ENCODE assay signal across 10 mouse cellular contexts in genomic region chr13:60819469-60819868, GRCm38 (mm10). TPM values are rescaled to one million over a fixed set of nuclear protein-coding genes. Genes with fewer than 3 reads are reported as not detected.
A peak's percentile ranks its signal among the peaks of the same experiment; 100 is the strongest.
DNase-seq lines count a peak whose midpoint lies in the region; ATAC-seq and TF ChIP-seq lines count a peak whose summit lies in the region.
"Had no signal": no experiment of that assay in that cellular context is flagged by ENCODE, and none has a peak within 500 bp of the region (broad histone marks: within the 10 kb centered on the region; RNA-seq: fewer than 3 reads in every experiment).

No protein-coding gene starts in this region.

- WGBS in bone marrow, adult 2 months = 4% methylated on average over 7 of the region's 7 CpGs
- 11% methylated on average over 7 of the region's 7 CpGs for WGBS in intestine, embryonic 14.5 days
- WGBS in lung, postnatal 0 days = 9% methylated on average over 7 of the region's 7 CpGs

- H3K9ac ChIP-seq in intestine, embryonic 14.5 days (ENCODE audit: low read length) = no peak overlapping the region
- H3K9ac ChIP-seq in lung, postnatal 0 days (replicated peaks; ENCODE audit: low read depth) = no peak overlapping the region
- H3K9ac ChIP-seq: heart, embryonic 13.5 days; midbrain, embryonic 12.5 days had no signal

- no peak overlapping the region for H3K27ac ChIP-seq in bone marrow, adult 2 months (ENCODE audit: control insufficient read depth, insufficient read depth, low read depth, low read length, poor library complexity)
- H3K27ac ChIP-seq in intestine, embryonic 14.5 days (ENCODE audit: low read depth) = no peak overlapping the region
- no peak overlapping the region for H3K27ac ChIP-seq in lung, postnatal 0 days (ENCODE audit: low read length)
- H3K27ac ChIP-seq: heart, embryonic 13.5 days; midbrain, embryonic 12.5 days had no signal

- DNase-seq in cerebellum, postnatal 10 days = peak; percentile 34 to 54
- no peak for DNase-seq in cerebellum, adult 9-10 months
- peak; percentile 17 to 37 for DNase-seq in left cerebral cortex, adult 18-20 months (ENCODE audit: low spot score in 2 of 2)
- no peak for DNase-seq in left cerebral cortex, adult 11 months (ENCODE audit: low spot score)
- peak; percentile 80 for DNase-seq in intestine, embryonic 14.5 days (ENCODE audit: low spot score)
- peak; percentile 63 for DNase-seq in lung, postnatal 0 days (ENCODE audit: low spot score)
- no peak for DNase-seq in adipocyte (ENCODE audit: low spot score)

- TF ChIP-seq EP300 in lung, postnatal 0 days (IDR thresholded peaks at IDR 0.05) = no peak

- H3K9me3 ChIP-seq in intestine, embryonic 14.5 days (ENCODE audit: control insufficient read depth, low read length) = no peaks in the 10 kb centered on the region
- no peaks in the 10 kb centered on the region for H3K9me3 ChIP-seq in lung, postnatal 0 days (ENCODE audit: low read length)
- H3K9me3 ChIP-seq: heart, embryonic 13.5 days; midbrain, embryonic 12.5 days had no signal

- H3K36me3 ChIP-seq in intestine, embryonic 14.5 days (ENCODE audit: control insufficient read depth, insufficient read depth, low read length) = no peaks in the 10 kb centered on the region
- no peaks in the 10 kb centered on the region for H3K36me3 ChIP-seq in lung, postnatal 0 days (ENCODE audit: insufficient read depth, low read length)
- H3K36me3 ChIP-seq: heart, embryonic 13.5 days; midbrain, embryonic 12.5 days had no signal

- TF ChIP-seq CTCF in bone marrow, adult 2 months (IDR thresholded peaks at IDR 0.05; ENCODE audit: control insufficient read depth, insufficient read depth, low read length) = 0 out of 2 replicates have a peak, but pooled peaks have one; percentile 24
- TF ChIP-seq CTCF in lung, postnatal 0 days (IDR thresholded peaks at IDR 0.05) = peak; percentile 86

- H3K4me2 ChIP-seq in intestine, embryonic 14.5 days (ENCODE audit: low read length) = no peak overlapping the region
- no peak overlapping the region for H3K4me2 ChIP-seq in lung, postnatal 0 days (replicated peaks; ENCODE audit: low read depth, low read length)
- H3K4me2 ChIP-seq: heart, embryonic 13.5 days; midbrain, embryonic 12.5 days had no signal

- H3K27me3 ChIP-seq in intestine, embryonic 14.5 days (replicated peaks; ENCODE audit: control insufficient read depth, insufficient read depth, low read length) = no peaks in the 10 kb centered on the region
- no peaks in the 10 kb centered on the region for H3K27me3 ChIP-seq in lung, postnatal 0 days (replicated peaks; ENCODE audit: insufficient read depth, low read length)
- H3K27me3 ChIP-seq: heart, embryonic 13.5 days; midbrain, embryonic 12.5 days had no signal

- H3K4me1 ChIP-seq in bone marrow, adult 2 months (ENCODE audit: control insufficient read depth, insufficient read depth, low read length) = no peaks in the 10 kb centered on the region
- H3K4me1 ChIP-seq in intestine, embryonic 14.5 days (replicated peaks; ENCODE audit: control insufficient read depth, insufficient read depth, low read length) = no peaks in the 10 kb centered on the region
- no peaks in the 10 kb centered on the region for H3K4me1 ChIP-seq in lung, postnatal 0 days (ENCODE audit: insufficient read depth, low read depth, low read length)
- H3K4me1 ChIP-seq: heart, embryonic 13.5 days; midbrain, embryonic 12.5 days had no signal

- TF ChIP-seq POLR2A in bone marrow, adult 2 months (IDR thresholded peaks at IDR 0.05; ENCODE audit: borderline replicate concordance, control insufficient read depth, low read depth, low read length) = no peak

- H3K4me3 ChIP-seq in bone marrow, adult 2 months (replicated peaks; ENCODE audit: control insufficient read depth, low read depth, low read length) = no peak overlapping the region
- no peak overlapping the region for H3K4me3 ChIP-seq in intestine, embryonic 14.5 days (ENCODE audit: low read depth, low read length)
- H3K4me3 ChIP-seq in lung, postnatal 0 days (ENCODE audit: low read depth, low read length) = no peak overlapping the region
- H3K4me3 ChIP-seq: heart, embryonic 13.5 days; midbrain, embryonic 12.5 days had no signal

- no peak for ATAC-seq in intestine, embryonic 14.5 days (replicated peaks; ENCODE audit: low FRiP score, low TSS enrichment, low read depth)
- no peak; the same call in 1 of the 2 replicates for ATAC-seq in lung, postnatal 0 days

RNA-seq across cellular contexts. Expression of gene Ctsll3, which starts 16.8 kb away (rescaled TPM):
- total RNA-seq in left cerebral cortex, adult 18-20 months (2021) = not detected
- polyA plus RNA-seq in bone marrow, adult 2 months (2011; ENCODE audit: insufficient read depth, insufficient read length, low replicate concordance, missing spikeins) = not detected in 2 replicates
- not detected in 2 replicates for polyA plus RNA-seq in intestine, embryonic 14.5 days (2014; fragmentation: Nextera tagmentation; extraction: Ambion mirVana)
- not detected in 2 replicates for polyA plus RNA-seq in lung, postnatal 0 days (2015; fragmentation: Nextera tagmentation; extraction: Ambion mirVana)
- polyA plus RNA-seq: heart, embryonic 13.5 days; midbrain, embryonic 12.5 days had no signal

RNA-seq across cellular contexts. Expression of gene BC051665, which starts 33.3 kb away (rescaled TPM):
- total RNA-seq in left cerebral cortex, adult 18-20 months (2021) = not detected
- not detected in 2 replicates for polyA plus RNA-seq in bone marrow, adult 2 months (2011; ENCODE audit: insufficient read depth, insufficient read length, low replicate concordance, missing spikeins)
- polyA plus RNA-seq in intestine, embryonic 14.5 days (2014; fragmentation: Nextera tagmentation; extraction: Ambion mirVana) = not detected in 2 replicates
- polyA plus RNA-seq in lung, postnatal 0 days (2015; fragmentation: Nextera tagmentation; extraction: Ambion mirVana) = not detected in 2 replicates
- polyA plus RNA-seq: heart, embryonic 13.5 days; midbrain, embryonic 12.5 days had no signal

RNA-seq across cellular contexts. Expression of gene 4930486L24Rik, which starts 44.8 kb away (rescaled TPM):
- total RNA-seq in left cerebral cortex, adult 18-20 months (2021) = not detected
- polyA plus RNA-seq in bone marrow, adult 2 months (2011; ENCODE audit: insufficient read depth, insufficient read length, low replicate concordance, missing spikeins) = not detected in 2 replicates
- polyA plus RNA-seq in intestine, embryonic 14.5 days (2014; fragmentation: Nextera tagmentation; extraction: Ambion mirVana) = 0.13 and 0.20 TPM in 2 replicates
- 0.32 TPM in 1 of 2 replicates, not detected in the other for polyA plus RNA-seq in lung, postnatal 0 days (2015; fragmentation: Nextera tagmentation; extraction: Ambion mirVana)
- polyA plus RNA-seq: heart, embryonic 13.5 days had no signal

Comparison
In these comparisons a context has a peak if more than half of its experiments do, and no peak if none do; other contexts are left out.
1. DNase-seq: peak in cerebellum, postnatal 10 days (2 of 2), left cerebral cortex, adult 18-20 months (2 of 2), intestine, embryonic 14.5 days (single experiment) and lung, postnatal 0 days (single experiment); none in cerebellum, adult 9-10 months (single experiment), left cerebral cortex, adult 11 months (single experiment) and adipocyte (single experiment).